Mouse (Mus musculus) liver, adult 2 months (tissue): Measurements from ENCODE around the gene P2rx6. TPM values are rescaled to one million over a fixed set of nuclear protein-coding genes. Genes with fewer than 3 reads are reported as not detected.

Experiments used
- DNase-seq: peaks from one replicate; pipeline ENCODE4 v3.0.0-alpha.2; 2011; ENCODE audit warnings: low read depth, low spot score; ENCODE audit errors: extremely low read depth
- H3K27ac ChIP-seq: fragments of 200-500 bp; replicated peaks from 2 replicates; pipeline ENCODE4 v1.5.1; 2012; ENCODE audit warnings: low read depth, mild to moderate bottlenecking, control low read depth, inconsistent platforms, low read length; ENCODE audit not compliant: insufficient read depth
- H3K27me3 ChIP-seq: fragments of 200-500 bp; 2 replicates; pipeline ENCODE4 v1.6.1; 2012; ENCODE audit warnings: mild to moderate bottlenecking, moderate library complexity, low read length, inconsistent platforms; ENCODE audit not compliant: control insufficient read depth, insufficient read depth
- H3K36me3 ChIP-seq: fragments of 200-500 bp; 2 replicates; pipeline ENCODE4 v1.6.1; 2012; ENCODE audit warnings: low read length, inconsistent platforms; ENCODE audit not compliant: control insufficient read depth, insufficient read depth
- H3K4me1 ChIP-seq: fragments of 200-500 bp; 2 replicates; pipeline ENCODE4 v1.6.1; 2011; ENCODE audit warnings: low read length; ENCODE audit not compliant: control insufficient read depth, insufficient read depth
- H3K4me3 ChIP-seq: fragments of 200-500 bp; 2 replicates; pipeline ENCODE4 v1.5.1; 2011; ENCODE audit warnings: low read depth, mild to moderate bottlenecking, control low read depth, low read length, moderate library complexity; ENCODE audit not compliant: insufficient read depth
- H3K79me2 ChIP-seq: fragments of 200-500 bp; 2 replicates; pipeline ENCODE4 v1.6.1; 2012; ENCODE audit warnings: inconsistent platforms, mild to moderate bottlenecking, low read length, moderate library complexity; ENCODE audit not compliant: control insufficient read depth, insufficient read depth
- H3K9ac ChIP-seq: fragments of 200-500 bp; 2 replicates; pipeline ENCODE4 v1.6.1; 2012; ENCODE audit warnings: low read depth, mild to moderate bottlenecking, control low read depth, inconsistent platforms, low read length
- CTCF ChIP-seq: fragments of 200-500 bp; IDR thresholded peaks from 2 replicates; pipeline ENCODE4 v1.5.1; 2011; ENCODE audit warnings: low read depth, low read length, control low read depth
- POLR2A ChIP-seq: fragments of 200-500 bp; IDR thresholded peaks from 2 replicates; pipeline ENCODE4 v1.6.1; 2011; ENCODE audit warnings: low read length, control low read depth; ENCODE audit not compliant: insufficient read depth; ENCODE audit errors: extremely low read depth
- WGBS: fragments of 180-500 bp; shearing (Covaris S2); methylation state at CpG from one replicate; pipeline ENCODE4 v1.1.7; 2018; 5-methylcytosine and 5-hydroxymethylcytosine counted together
- polyA plus RNA-seq: library from polyadenylated mRNA; depleted of rRNA; stranded (reverse); fragments of >200 nt; gene quantifications from 2 replicates; pipeline ENCODE4 v1.2.3, GENCODE M21; 2012; rRNA removed
- total RNA-seq: library from RNA; depleted of rRNA; stranded (reverse); fragments of >200 nt; gene quantifications from 2 replicates; pipeline ENCODE4 v1.2.3, GENCODE M21; 2014; rRNA removed

P2rx6 gene
- total RNA-seq, result under 0.01 TPM in 1 of 2 replicates, not detected in the other
- polyA plus RNA-seq, result 0.12 TPM in 1 of 2 replicates, not detected in the other

DNA sequence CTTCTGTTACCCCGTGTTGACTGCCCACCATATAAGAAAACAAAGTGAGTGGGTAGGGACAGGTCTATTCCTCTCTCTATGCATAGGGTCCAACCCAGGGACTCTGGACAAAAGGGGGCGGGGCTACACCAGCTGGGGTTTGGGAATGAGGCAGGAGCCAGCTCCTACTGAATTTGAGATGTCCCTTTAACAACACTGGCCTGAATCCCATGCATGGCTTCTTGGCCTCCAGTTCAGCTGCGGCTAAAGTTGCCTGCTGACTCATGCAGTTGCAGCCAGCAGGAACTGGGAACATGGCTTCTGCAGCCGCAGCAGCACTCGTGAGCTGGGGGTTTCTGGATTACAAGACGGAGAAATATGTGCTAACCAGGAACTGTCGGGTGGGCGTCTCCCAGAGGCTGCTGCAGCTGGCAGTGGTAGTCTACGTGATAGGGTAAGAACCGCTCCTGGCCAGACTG lies at the start of gene P2rx6:
P2rx6 (plus strand) TSS at position 135 of the 458 bp plus-strand sequence.
- no peak for DNase-seq
- 14% methylated on average over 10 of the region's 10 CpGs for WGBS
- 0 out of 2 replicates have a peak, but pooled peaks cover 2% of the 10 kb centered on the region for H3K27me3 ChIP-seq

DNA sequence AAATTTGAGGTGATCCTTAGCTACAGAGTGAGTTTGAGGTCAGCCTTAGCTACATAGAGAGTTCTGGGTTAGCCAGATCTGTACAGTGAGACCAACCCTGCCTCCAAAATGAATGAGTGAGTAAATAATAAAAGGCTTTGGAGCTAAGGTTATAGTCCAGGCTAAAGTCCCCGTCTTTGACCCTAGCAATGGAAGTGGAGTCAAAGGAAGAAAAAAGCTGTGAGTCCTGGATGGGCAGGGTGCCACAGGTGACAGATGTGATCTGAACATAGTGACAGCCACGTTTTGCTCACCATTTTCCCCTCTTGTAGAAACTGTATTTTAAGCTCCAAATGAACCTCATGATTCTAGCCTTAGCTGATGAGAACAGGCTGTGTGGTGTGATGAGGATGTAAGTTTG lies 42.8 kb upstream of the P2rx6 start:
- H3K27me3 ChIP-seq, result no peaks in the 10 kb centered on the region
- no peak overlapping the region for H3K4me3 ChIP-seq
- H3K79me2 ChIP-seq, result no peaks in the 10 kb centered on the region
- peaks cover 14% of the 10 kb centered on the region; the same call in 1 of the 2 replicates for H3K36me3 ChIP-seq
- peak; percentile 59 for DNase-seq
- H3K9ac ChIP-seq, result no peak overlapping the region
- H3K27ac ChIP-seq, result no peak overlapping the region
- H3K4me1 ChIP-seq, result no peaks in the 10 kb centered on the region; the same call in 1 of the 2 replicates
- WGBS, result 16% methylated on average over 2 of the region's 2 CpGs
- TF ChIP-seq POLR2A, result no peak
- no peak for TF ChIP-seq CTCF

More for the DNA sequence above, at the start of gene P2rx6:
- H3K4me3 ChIP-seq, result no peak within 1 kb of the TSS
- no peaks in the 10 kb centered on the region for H3K79me2 ChIP-seq
- no peak within 1 kb of the TSS for H3K27ac ChIP-seq
- TF ChIP-seq CTCF, result no peak
- TF ChIP-seq POLR2A, result no peak
- no peaks in the 10 kb centered on the region for H3K4me1 ChIP-seq
- no peaks in the 10 kb centered on the region for H3K36me3 ChIP-seq
- H3K9ac ChIP-seq, result no peak within 1 kb of the TSS

DNA sequence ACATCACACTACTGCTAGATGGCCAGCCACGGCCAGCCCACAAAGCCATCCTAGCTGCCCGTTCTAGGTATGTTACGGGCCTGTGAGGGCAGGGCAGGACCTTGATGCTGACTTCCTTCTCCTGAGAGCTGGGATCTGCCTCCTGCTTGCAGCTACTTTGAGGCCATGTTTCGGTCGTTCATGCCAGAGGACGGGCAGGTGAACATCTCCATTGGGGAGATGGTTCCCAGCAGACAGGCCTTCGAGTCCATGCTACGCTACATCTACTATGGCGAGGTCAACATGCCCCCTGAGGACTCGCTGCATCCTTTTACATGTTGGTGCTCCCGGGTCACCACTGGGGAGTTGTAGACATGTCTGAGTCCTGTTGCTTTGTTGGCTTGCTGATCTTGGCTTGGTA lies 37.5 kb upstream of the P2rx6 start:
- 96% methylated on average over 11 of the region's 11 CpGs for WGBS
- Histone ChIP-seq H3K36me3 (peaks cover 17% of the 10 kb centered on the region; the same call in 1 of the 2 replicates), H3K9ac (no peak overlapping the region), H3K27me3 (no peaks in the 10 kb centered on the region), H3K79me2 (no peaks in the 10 kb centered on the region), H3K4me1 (no peaks in the 10 kb centered on the region), H3K27ac (no peak overlapping the region), H3K4me3 (no peak overlapping the region)
- DNase-seq, result no peak
- TF ChIP-seq CTCF (no peak), POLR2A (no peak)

DNA sequence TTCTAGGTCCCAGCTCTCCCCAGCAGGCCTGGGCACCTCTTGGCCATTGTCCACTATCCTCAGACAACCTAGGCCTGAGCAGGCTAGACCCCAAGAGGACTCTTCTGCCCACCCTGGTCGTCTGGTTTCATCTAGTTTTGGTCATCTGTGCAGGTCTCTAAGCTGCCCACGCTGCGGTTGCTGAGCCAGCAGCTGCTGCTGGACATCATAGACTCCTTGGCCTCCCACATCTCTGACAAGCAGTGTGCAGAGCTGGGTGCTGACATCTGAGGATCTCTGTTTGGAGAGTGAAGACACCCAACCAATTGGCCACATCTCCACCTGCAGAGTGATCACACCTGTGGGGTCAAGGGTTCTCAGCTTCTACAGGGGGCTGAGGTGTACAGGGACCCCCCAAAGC lies 36.2 kb upstream of the P2rx6 start:
- H3K4me3 ChIP-seq, result no peak overlapping the region
- 80% methylated on average over 3 of the region's 3 CpGs for WGBS
- H3K79me2 ChIP-seq, result peaks cover 3% of the 10 kb centered on the region; the same call in 1 of the 2 replicates
- H3K4me1 ChIP-seq, result peaks cover 4% of the 10 kb centered on the region
- no peak overlapping the region for H3K9ac ChIP-seq
- peaks cover 12% of the 10 kb centered on the region; the same call in 1 of the 2 replicates for H3K36me3 ChIP-seq
- DNase-seq, result no peak
- TF ChIP-seq POLR2A, result no peak
- H3K27ac ChIP-seq, result no peak overlapping the region
- no peaks in the 10 kb centered on the region for H3K27me3 ChIP-seq

DNA sequence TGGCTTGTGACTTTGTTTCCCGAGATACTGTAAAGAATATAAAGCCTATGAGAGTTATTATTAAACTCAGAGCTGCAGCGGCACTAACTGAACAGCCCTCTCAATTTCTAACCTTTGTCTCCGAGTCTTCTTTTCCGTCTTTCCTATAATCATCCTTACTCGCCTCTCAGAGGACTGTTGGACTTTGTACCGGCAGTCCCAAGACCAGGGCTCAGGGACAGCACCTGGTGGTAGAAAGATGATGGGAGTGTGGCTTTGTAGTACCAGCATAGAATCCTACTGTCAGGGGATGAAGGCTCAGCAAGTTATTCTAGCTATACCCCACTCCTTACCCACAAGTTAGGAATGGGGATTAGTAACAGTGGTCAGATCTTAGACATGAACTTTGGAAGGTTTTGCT lies 35.5 kb upstream of the P2rx6 start:
- no peak for TF ChIP-seq POLR2A
- TF ChIP-seq CTCF, result no peak
- Histone ChIP-seq H3K27me3 (no peaks in the 10 kb centered on the region), H3K4me1 (peaks cover 4% of the 10 kb centered on the region), H3K4me3 (no peak overlapping the region), H3K27ac (no peak overlapping the region), H3K79me2 (peaks cover 3% of the 10 kb centered on the region; the same call in 1 of the 2 replicates), H3K36me3 (peaks cover 10% of the 10 kb centered on the region; the same call in 1 of the 2 replicates), H3K9ac (no peak overlapping the region)
- no peak for DNase-seq
- WGBS, result 87% methylated on average over 6 of the region's 6 CpGs

DNA sequence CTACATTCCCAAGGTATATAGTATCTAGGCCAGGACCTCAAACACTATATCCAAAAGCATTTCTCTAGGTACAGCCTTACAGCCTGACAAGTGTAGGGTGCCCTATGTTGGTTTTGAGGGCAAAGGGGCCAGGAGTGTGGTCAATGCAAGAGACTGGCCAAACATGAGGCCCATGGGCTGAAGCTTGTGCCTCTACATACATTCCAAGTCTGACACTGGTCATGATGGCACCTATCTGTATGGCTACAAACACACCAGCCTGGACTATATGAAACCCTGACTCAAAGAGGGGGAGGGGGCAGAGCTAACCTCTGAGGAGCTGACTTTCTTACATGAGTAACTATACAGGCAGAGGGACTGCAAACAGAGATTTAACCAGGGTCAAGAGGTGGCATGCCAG lies 34.1 kb upstream of the P2rx6 start:
- Histone ChIP-seq H3K79me2 (peaks cover 3% of the 10 kb centered on the region; the same call in 1 of the 2 replicates), H3K27me3 (no peaks in the 10 kb centered on the region), H3K27ac (no peak overlapping the region), H3K36me3 (peaks cover 8% of the 10 kb centered on the region; the same call in 1 of the 2 replicates), H3K9ac (no peak overlapping the region), H3K4me3 (no peak overlapping the region), H3K4me1 (peaks cover 10% of the 10 kb centered on the region)
- no peak for DNase-seq
- TF ChIP-seq CTCF, result no peak
- TF ChIP-seq POLR2A, result no peak
